Mouse (Mus musculus) limb, embryonic 14.5 days (tissue): ENCODE measurements at regions not wholly inside any gene's neighbourhood (a gene's known extent, or its start where the extent isn't known, plus 50 kb on each side); places are given as distances from the start of the nearest gene placed in this dataset.

Experiments used
- ATAC-seq: fragments of 200-750 bp; cut with Nextera tagmentation; 2 replicates; pipeline ENCODE4 v1.8.0; 2017; ENCODE audit warnings: low read depth, moderate number of reproducible peaks, moderate TSS enrichment; ENCODE audit not compliant: low FRiP score
- DNase-seq: peaks from one replicate; pipeline ENCODE4 v3.0.0-alpha.2; 2015; ENCODE audit warnings: low spot score
- H3K27ac ChIP-seq: fragments of 300-500 bp; sonication (generic); replicated peaks from 2 replicates; pipeline ENCODE4 v1.5.1; 2014; ENCODE audit warnings: low read depth, mild to moderate bottlenecking, low read length, moderate library complexity, mixed read lengths
- H3K27me3 ChIP-seq: fragments of 300-500 bp; sonication (generic); 2 replicates; pipeline ENCODE4 v1.6.1; 2014; ENCODE audit warnings: low read length, mixed read lengths; ENCODE audit not compliant: control insufficient read depth, insufficient read depth
- H3K36me3 ChIP-seq: fragments of 300-500 bp; sonication (generic); 2 replicates; pipeline ENCODE4 v1.6.1; 2014; ENCODE audit warnings: mild to moderate bottlenecking, low read length, moderate library complexity, mixed read lengths; ENCODE audit not compliant: control insufficient read depth, insufficient read depth
- H3K4me1 ChIP-seq: fragments of 300-500 bp; sonication (generic); 2 replicates; pipeline ENCODE4 v1.6.1; 2014; ENCODE audit warnings: antibody characterized with exemption, low read length, mixed read lengths; ENCODE audit not compliant: control insufficient read depth, insufficient read depth
- H3K4me2 ChIP-seq: fragments of 300-500 bp; sonication (generic); replicated peaks from 2 replicates; pipeline ENCODE4 v1.6.1; 2014; ENCODE audit warnings: low read depth, mild to moderate bottlenecking, low read length, moderate library complexity; ENCODE audit not compliant: severe bottlenecking
- H3K4me3 ChIP-seq: fragments of 300-500 bp; sonication (generic); replicated peaks from 2 replicates; pipeline ENCODE4 v1.5.1; 2014; ENCODE audit warnings: low read length
- H3K9ac ChIP-seq: fragments of 300-500 bp; sonication (generic); 2 replicates; pipeline ENCODE4 v1.6.1; 2014; ENCODE audit warnings: mild to moderate bottlenecking, low read depth, low read length, moderate library complexity; ENCODE audit not compliant: severe bottlenecking
- H3K9me3 ChIP-seq: fragments of 300-500 bp; sonication (generic); 2 replicates; pipeline ENCODE4 v1.6.1; 2016; ENCODE audit warnings: low read length; ENCODE audit not compliant: control insufficient read depth
- POLR2A ChIP-seq: fragments of 200-500 bp; IDR thresholded peaks from 2 replicates; pipeline ENCODE4 v1.8.0; 2012; ENCODE audit warnings: inconsistent platforms, mild to moderate bottlenecking, moderate library complexity, borderline replicate concordance; ENCODE audit not compliant: insufficient read depth, insufficient read length; ENCODE audit errors: extremely low read depth
- WGBS: fragments of 180-500 bp; shearing (Covaris S2); extraction: QIAGEN DNeasy Blood & Tissue Kit; methylation state at CpG from one replicate; pipeline ENCODE4 v1.1.7; 2014; 5-methylcytosine and 5-hydroxymethylcytosine counted together

DNA sequence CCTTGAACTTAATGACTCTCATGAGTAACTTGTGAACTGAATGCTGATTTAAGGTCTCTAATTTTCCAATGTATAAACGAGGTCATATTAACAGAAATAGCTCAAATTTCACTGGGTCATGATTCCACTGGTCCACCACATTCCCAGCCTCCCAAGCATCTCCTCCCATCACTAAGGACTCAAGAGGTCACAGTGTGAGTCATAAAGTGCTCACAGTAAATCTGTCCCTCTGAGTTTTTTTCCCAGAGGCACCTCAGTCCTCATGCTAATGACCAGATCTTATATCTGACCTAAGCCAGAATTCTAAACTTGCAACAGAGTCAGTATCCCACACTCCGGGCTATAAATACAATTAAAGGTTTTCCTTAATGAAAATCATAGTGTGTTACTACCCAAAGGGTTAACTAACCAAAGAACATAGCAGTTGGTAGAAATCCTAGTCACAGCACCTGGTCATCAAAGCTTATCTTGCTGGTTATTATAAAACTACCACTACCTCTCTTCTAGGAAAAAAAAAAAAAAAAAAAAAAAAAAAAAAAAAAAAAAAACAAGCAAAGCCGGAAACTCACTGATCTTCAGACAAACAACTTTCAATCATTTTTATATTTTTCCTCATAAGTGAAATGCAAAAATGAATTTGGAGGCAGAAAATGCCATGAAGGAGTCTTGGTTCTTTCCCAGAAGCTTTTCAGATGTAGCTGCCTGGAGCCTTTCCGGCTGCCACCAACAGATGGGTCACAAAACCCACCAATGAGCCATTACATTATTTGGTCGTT, 554.3 kb downstream of the Rps29 start:
- no peak for TF ChIP-seq POLR2A
- WGBS = 52% methylated on average over 5 of the region's 5 CpGs
- ATAC-seq = no peak

DNA sequence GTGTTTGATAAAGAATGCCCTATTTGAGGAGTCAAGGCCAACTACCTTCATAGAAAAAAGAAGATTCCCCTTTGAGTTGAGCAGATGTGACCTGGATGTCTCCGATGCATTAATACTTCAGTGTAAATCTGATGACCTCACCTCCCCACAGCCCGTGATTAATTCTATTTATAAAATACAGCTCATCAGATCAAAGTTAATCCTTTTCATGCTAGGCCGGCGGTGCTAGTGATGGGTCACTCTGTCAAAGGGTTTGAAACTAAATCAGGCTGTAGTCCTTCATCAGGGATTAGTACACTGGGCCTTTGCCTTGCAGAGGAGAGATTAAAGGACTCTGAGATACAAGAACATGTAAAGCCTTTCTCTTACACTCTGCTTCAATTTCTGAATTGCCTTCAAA, 556.3 kb downstream of the Rps29 start:
- Histone ChIP-seq H3K4me3 (no peak overlapping the region), H3K27me3 (no peaks in the 10 kb centered on the region), H3K36me3 (no peaks in the 10 kb centered on the region), H3K9me3 (no peaks in the 10 kb centered on the region), H3K4me1 (no peaks in the 10 kb centered on the region), H3K9ac (no peak overlapping the region), H3K27ac (no peak overlapping the region), H3K4me2 (no peak overlapping the region)
- ATAC-seq (no peak), DNase-seq (no peak)
- TF ChIP-seq POLR2A = no peak
- whole genome bisulfite sequencing = 88% methylated on average over 4 of the region's 4 CpGs

More for the DNA sequence above, 554.3 kb downstream of the Rps29 start:
- no peak overlapping the region for H3K9ac ChIP-seq
- H3K27ac ChIP-seq = no peak overlapping the region
- H3K4me3 ChIP-seq = no peak overlapping the region
- no peak for DNase-seq
- no peaks in the 10 kb centered on the region for H3K9me3 ChIP-seq
- H3K4me2 ChIP-seq = no peak overlapping the region
- H3K36me3 ChIP-seq = no peaks in the 10 kb centered on the region
- H3K4me1 ChIP-seq = no peaks in the 10 kb centered on the region
- H3K27me3 ChIP-seq = no peaks in the 10 kb centered on the region

GRCm38 (mm10) chr12:68601366-68601765, 557.6 kb downstream of the Rps29 start:
- no peak for TF ChIP-seq POLR2A
- Histone ChIP-seq H3K27me3 (no peaks in the 10 kb centered on the region), H3K4me2 (no peak overlapping the region), H3K9ac (no peak overlapping the region), H3K4me1 (no peaks in the 10 kb centered on the region), H3K9me3 (no peaks in the 10 kb centered on the region), H3K4me3 (no peak overlapping the region), H3K36me3 (no peaks in the 10 kb centered on the region), H3K27ac (no peak overlapping the region)
- ATAC-seq (no peak), DNase-seq (no peak)

GRCm38 (mm10) chr12:68599681-68600596, 559.0 kb downstream of the Rps29 start:
- Histone ChIP-seq H3K9ac (no peak overlapping the region), H3K4me3 (no peak overlapping the region), H3K4me1 (no peaks in the 10 kb centered on the region), H3K27ac (no peak overlapping the region), H3K27me3 (no peaks in the 10 kb centered on the region), H3K4me2 (no peak overlapping the region), H3K36me3 (no peaks in the 10 kb centered on the region), H3K9me3 (no peaks in the 10 kb centered on the region)
- ATAC-seq = no peak
- 61% methylated on average over 7 of the region's 7 CpGs for WGBS
- no peak for TF ChIP-seq POLR2A
- DNase-seq = no peak

GRCm38 (mm10) chr12:68599016-68599616, 559.9 kb downstream of the Rps29 start:
- no peak for ATAC-seq

More at GRCm38 (mm10) chr12:68599016-68599616, 559.9 kb downstream of the Rps29 start:
- no peak overlapping the region for H3K9ac ChIP-seq
- H3K27me3 ChIP-seq = no peaks in the 10 kb centered on the region
- H3K27ac ChIP-seq = no peak overlapping the region
- no peaks in the 10 kb centered on the region for H3K36me3 ChIP-seq
- 77% methylated on average over 8 of the region's 8 CpGs for WGBS
- H3K4me1 ChIP-seq = no peaks in the 10 kb centered on the region
- H3K4me2 ChIP-seq = no peak overlapping the region
- no peaks in the 10 kb centered on the region for H3K9me3 ChIP-seq
- no peak for TF ChIP-seq POLR2A
- no peak for DNase-seq
- H3K4me3 ChIP-seq = no peak overlapping the region
